Mouse (Mus musculus) brain, embryonic 14.5 days (tissue): ENCODE measurements at regions not wholly inside any gene's neighbourhood (a gene's known extent, or its start where the extent isn't known, plus 50 kb on each side); places are given as distances from the start of the nearest gene placed in this dataset.

Experiments
- CTCF ChIP-seq: fragments of 200-500 bp; IDR thresholded peaks from 2 replicates; pipeline ENCODE4 v1.5.1; 2012; ENCODE audit warnings: inconsistent platforms, mild to moderate bottlenecking, moderate library complexity, borderline replicate concordance; ENCODE audit not compliant: insufficient read depth, insufficient read length; ENCODE audit errors: extremely low read depth
- POLR2A ChIP-seq: fragments of 200-500 bp; IDR thresholded peaks from 2 replicates; pipeline ENCODE4 v1.6.1; 2012; ENCODE audit warnings: mild to moderate bottlenecking, inconsistent platforms, borderline replicate concordance; ENCODE audit not compliant: poor library complexity, insufficient read depth, insufficient read length, severe bottlenecking; ENCODE audit errors: extremely low read depth

DNA sequence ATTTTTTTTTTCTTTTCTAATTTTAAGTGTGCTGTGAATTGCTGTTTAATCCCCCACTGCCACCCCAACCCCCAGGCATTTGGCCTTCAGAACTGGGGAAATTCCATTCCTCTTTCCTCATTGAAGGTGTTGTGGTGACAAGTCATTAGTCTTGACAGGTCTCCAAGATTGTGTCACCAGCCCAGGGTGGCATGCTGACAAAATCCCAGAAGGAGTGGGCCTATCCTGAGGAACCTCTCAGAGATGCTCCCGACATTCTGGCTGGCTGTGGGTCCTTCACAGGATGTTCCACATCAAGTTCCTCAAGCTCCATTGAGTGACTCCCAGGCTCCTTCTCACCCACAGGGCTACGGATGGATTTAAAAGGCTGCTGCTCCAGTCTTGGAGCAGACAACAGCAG is 91.7 kb downstream of the Btg1 start:
- TF ChIP-seq POLR2A, result no peak
- no peak for TF ChIP-seq CTCF
